Mouse (Mus musculus) forebrain, embryonic 16.5 days (tissue): ENCODE measurements around the gene Ralb. TPM values are rescaled to one million over a fixed set of nuclear protein-coding genes. Genes with fewer than 3 reads are reported as not detected.

Experiments used
- ATAC-seq: fragments of 200-750 bp; cut with Nextera tagmentation; 2 replicates; pipeline ENCODE4 v1.8.0; 2017; ENCODE audit warnings: mild to moderate bottlenecking, moderate library complexity
- H3K27ac ChIP-seq: fragments of 300-500 bp; sonication (generic); 2 replicates; pipeline ENCODE4 v1.5.1; 2014; ENCODE audit warnings: low read length, control low read depth
- H3K27me3 ChIP-seq: fragments of 300-500 bp; sonication (generic); replicated peaks from 2 replicates; pipeline ENCODE4 v1.6.1; 2014; ENCODE audit warnings: low read length; ENCODE audit not compliant: control insufficient read depth, insufficient read depth
- H3K36me3 ChIP-seq: fragments of 300-500 bp; sonication (generic); 2 replicates; pipeline ENCODE4 v1.6.1; 2014; ENCODE audit not compliant: control insufficient read depth, insufficient read depth
- H3K4me1 ChIP-seq: fragments of 300-500 bp; sonication (generic); replicated peaks from 2 replicates; pipeline ENCODE4 v1.6.1; 2014; ENCODE audit warnings: low read length; ENCODE audit not compliant: control insufficient read depth, insufficient read depth
- H3K4me2 ChIP-seq: fragments of 300-500 bp; sonication (generic); 2 replicates; pipeline ENCODE4 v1.6.1; 2014; ENCODE audit warnings: mild to moderate bottlenecking, low read length, control low read depth
- H3K4me3 ChIP-seq: fragments of 300-500 bp; sonication (generic); replicated peaks from 2 replicates; pipeline ENCODE4 v1.5.1; 2014; ENCODE audit warnings: mild to moderate bottlenecking, low read length, control low read depth
- H3K9ac ChIP-seq: fragments of 300-500 bp; sonication (generic); replicated peaks from 2 replicates; pipeline ENCODE4 v1.6.1; 2014; ENCODE audit warnings: low read depth, low read length, control low read depth
- H3K9me3 ChIP-seq: fragments of 300-500 bp; sonication (generic); 2 replicates; pipeline ENCODE4 v1.6.1; 2016; ENCODE audit warnings: low read length; ENCODE audit not compliant: control insufficient read depth
- WGBS: fragments of 180-500 bp; shearing (Covaris S2); extraction: QIAGEN DNeasy Blood & Tissue Kit; methylation state at CpG from one replicate; pipeline ENCODE4 v1.1.7; 2014; 5-methylcytosine and 5-hydroxymethylcytosine counted together
- polyA plus RNA-seq: library from polyadenylated mRNA; unstranded; fragments of >200 nt; fragmentation: Nextera tagmentation; extraction: Ambion mirVana; gene quantifications from 2 replicates; pipeline ENCODE4 v1.2.1, GENCODE M21; 2015

The Ralb gene
- polyA plus RNA-seq, 1 experiment from 2014 or later: 47.6 TPM

DNA sequence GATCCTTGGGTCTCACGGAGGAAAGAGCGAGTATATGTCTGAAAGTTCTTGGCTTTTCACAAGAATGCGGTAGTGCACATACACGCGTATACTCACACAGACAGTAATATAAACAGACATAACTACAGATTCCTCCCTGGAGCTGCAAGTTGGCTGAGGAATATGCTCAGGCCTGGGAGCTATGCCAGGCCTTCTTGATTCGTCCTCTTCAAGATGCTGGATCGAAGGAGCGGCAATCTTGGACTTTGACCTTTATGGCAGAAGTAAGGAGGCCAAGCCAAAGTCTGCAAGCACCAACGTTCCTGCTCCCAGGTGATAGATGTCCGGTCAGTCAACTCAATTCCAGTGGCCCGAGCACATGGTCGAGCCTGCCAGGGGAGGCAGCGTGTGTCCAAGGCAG lies 26.3 kb upstream of the Ralb start:
- WGBS: 93% methylated on average over 13 of the region's 13 CpGs

DNA sequence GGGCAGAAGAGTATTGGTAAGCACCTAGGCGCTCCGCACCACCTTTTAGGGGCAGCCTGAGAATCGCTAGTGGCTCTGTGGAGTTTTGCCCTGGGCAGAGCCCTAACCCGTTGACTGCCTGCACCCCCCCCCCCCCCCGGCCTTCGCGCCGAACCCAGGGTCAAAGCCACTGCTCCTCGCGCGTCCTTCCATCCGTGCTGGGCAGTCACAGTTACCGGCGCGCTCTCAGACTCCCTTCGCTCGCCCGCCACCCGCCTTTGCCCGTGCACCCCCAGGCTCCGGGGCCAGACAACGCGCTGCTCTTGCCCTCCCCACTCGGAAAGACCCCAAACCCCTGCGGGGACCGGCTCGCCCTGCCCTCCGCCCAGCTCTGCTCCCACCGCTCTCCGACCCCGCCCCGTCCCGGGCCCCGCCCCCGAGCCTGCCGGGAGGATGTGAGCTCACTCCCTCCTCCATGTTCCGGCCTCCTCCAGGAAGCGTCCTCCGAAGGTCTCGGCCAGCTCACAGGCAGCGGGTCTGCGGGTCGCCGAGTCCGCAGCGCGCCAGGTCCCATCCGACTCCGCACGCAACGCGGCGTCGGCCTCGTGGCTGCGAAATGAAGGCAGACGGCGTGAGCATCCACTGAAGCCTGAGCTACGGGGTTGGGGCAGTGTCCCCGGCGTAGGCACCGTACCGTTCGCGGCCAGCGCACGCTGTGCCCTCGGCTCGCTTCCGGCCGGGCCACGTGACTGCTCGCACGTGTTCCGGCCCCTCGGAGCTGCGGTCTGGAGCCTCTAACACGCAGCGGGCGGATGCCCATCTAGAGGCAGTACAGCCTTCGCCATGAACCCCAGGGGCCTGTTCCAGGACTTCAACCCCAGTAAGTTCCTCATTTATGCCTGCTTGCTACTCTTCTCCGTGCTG lies 21.3 kb upstream of the Ralb start, which contains the start of gene Tmem185b:
TSS of gene Tmem185b (plus strand) at position 472 of the 903 bp plus-strand sequence.
- Histone ChIP-seq H3K9ac (peak within 1 kb of the TSS; percentile 90), H3K4me1 (peaks cover 17% of the 10 kb centered on the region), H3K9me3 (0 out of 2 replicates have a peak, but pooled peaks cover 3% of the 10 kb centered on the region), H3K36me3 (peaks cover 15% of the 10 kb centered on the region), H3K4me2 (peak within 1 kb of the TSS; percentile 80), H3K4me3 (peak within 1 kb of the TSS; percentile 89), H3K27ac (peak within 1 kb of the TSS; percentile 72), H3K27me3 (no peaks in the 10 kb centered on the region)
- 1% methylated on average over 80 of the region's 82 CpGs for WGBS
- peak; percentile 97 for ATAC-seq

More for the DNA sequence above, 26.3 kb upstream of the Ralb start:
- Histone ChIP-seq H3K4me2 (no peak overlapping the region), H3K27ac (no peak overlapping the region), H3K9ac (no peak overlapping the region), H3K36me3 (peaks cover 15% of the 10 kb centered on the region), H3K4me1 (peaks cover 14% of the 10 kb centered on the region), H3K4me3 (no peak overlapping the region), H3K27me3 (no peaks in the 10 kb centered on the region), H3K9me3 (0 out of 2 replicates have a peak, but pooled peaks cover 3% of the 10 kb centered on the region)
- no peak for ATAC-seq

DNA sequence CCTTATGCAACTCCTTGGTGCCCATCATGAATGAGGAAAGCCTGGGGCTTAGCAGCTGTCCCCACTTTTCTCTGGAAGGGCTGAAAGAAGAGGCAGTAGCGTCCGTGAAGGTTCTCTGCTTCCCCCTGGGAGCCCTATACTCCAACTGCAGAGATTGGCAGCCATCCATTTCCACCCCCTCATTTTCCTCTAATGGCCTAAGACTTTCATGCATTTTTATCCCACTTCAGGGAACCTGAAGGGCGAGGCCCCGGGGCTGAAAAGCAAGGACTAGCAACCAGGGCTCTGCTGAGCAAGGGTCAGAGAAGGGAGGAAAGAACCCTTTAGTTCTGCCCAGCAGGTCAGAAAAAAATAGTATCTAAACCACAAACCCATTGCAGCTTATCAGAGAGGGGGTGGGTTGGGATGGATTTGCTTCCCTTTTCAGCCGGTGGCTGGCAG lies 20.4 kb upstream of the Ralb start:
- Histone ChIP-seq H3K4me2 (peak overlapping the region; percentile 80), H3K9me3 (0 out of 2 replicates have a peak, but pooled peaks cover 3% of the 10 kb centered on the region), H3K9ac (peak overlapping the region; percentile 90; the same call in 1 of the 2 replicates), H3K27me3 (no peaks in the 10 kb centered on the region), H3K4me3 (peak overlapping the region; percentile 89), H3K27ac (no peak overlapping the region), H3K36me3 (peaks cover 15% of the 10 kb centered on the region), H3K4me1 (peaks cover 17% of the 10 kb centered on the region)
- no peak for ATAC-seq
- WGBS: 6% methylated on average over 5 of the region's 5 CpGs

DNA sequence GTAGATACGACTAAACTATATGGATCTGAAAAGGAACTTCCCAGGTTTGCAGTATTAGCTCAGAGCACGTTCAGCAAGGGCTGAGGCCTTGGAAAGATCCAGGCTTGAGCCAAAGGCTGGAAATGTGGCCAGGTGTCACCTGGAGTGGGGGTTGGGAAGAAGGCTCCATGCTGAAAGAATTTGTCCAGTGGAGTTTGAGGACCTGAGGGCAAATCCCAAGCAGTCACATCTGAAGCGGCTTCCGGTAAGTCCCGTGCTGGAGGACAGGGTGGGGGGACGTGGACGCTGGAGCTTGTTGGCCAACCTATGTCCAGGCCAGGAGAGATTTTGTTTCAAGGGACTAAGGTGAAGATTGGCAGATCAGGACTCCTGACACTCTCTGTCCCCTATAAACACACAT lies 19.2 kb upstream of the Ralb start:
- Histone ChIP-seq H3K4me2 (no peak overlapping the region), H3K9ac (no peak overlapping the region), H3K4me1 (peaks cover 17% of the 10 kb centered on the region), H3K36me3 (peaks cover 7% of the 10 kb centered on the region), H3K27me3 (no peaks in the 10 kb centered on the region), H3K4me3 (no peak overlapping the region), H3K9me3 (0 out of 2 replicates have a peak, but pooled peaks cover 1% of the 10 kb centered on the region), H3K27ac (no peak overlapping the region)
- whole genome bisulfite sequencing: 91% methylated on average over 7 of the region's 7 CpGs
- ATAC-seq: no peak

DNA sequence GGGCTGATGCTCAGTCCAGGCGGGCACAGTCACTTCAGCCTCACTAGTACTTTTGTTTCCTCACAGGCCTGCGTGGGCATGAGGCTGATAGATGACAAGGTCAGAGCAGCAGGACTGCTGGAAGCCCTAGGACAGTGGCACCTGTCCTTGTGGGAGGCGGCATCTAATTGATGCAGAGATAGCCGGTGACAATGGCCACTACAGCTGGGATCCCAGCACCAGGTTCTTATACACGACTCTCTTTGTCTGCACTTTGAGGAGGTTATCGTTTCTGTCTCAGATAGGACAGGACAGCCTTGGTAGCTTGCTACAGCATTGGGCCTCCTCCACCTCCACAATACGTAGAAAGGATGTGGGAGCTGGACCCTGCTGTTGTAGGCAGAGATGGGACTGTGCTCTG lies 18.8 kb upstream of the Ralb start:
- Histone ChIP-seq H3K27ac (no peak overlapping the region), H3K36me3 (peaks cover 3% of the 10 kb centered on the region; the same call in 1 of the 2 replicates), H3K9ac (no peak overlapping the region), H3K4me1 (peaks cover 17% of the 10 kb centered on the region), H3K9me3 (no peaks in the 10 kb centered on the region), H3K4me2 (no peak overlapping the region), H3K27me3 (no peaks in the 10 kb centered on the region), H3K4me3 (no peak overlapping the region)
- ATAC-seq: no peak
- 85% methylated on average over 7 of the region's 7 CpGs for WGBS

DNA sequence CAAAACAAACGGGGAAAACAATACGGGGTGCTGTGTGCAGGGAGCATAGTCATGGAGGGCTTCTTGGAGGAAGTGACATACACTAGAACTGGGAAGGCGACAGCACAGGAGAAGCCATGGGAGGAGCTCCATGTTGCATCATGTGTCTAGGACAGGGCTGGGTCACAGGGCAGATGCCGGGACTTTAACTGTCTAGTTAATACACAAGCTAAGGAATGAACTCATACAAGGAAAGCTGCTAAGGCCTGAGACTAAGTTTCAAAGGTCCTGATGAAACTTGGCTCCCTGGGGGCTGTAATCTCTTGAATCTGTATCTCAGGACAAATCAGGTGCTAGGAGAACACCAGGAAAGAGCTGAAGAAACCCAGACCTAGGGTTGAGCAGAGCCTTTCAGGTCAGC lies 18.1 kb upstream of the Ralb start:
- Histone ChIP-seq H3K9me3 (no peaks in the 10 kb centered on the region), H3K36me3 (no peaks in the 10 kb centered on the region), H3K4me3 (no peak overlapping the region), H3K27ac (no peak overlapping the region), H3K9ac (no peak overlapping the region), H3K4me1 (peaks cover 17% of the 10 kb centered on the region), H3K4me2 (no peak overlapping the region), H3K27me3 (no peaks in the 10 kb centered on the region)
- ATAC-seq: no peak
- WGBS: 86% methylated on average over 4 of the region's 4 CpGs

DNA sequence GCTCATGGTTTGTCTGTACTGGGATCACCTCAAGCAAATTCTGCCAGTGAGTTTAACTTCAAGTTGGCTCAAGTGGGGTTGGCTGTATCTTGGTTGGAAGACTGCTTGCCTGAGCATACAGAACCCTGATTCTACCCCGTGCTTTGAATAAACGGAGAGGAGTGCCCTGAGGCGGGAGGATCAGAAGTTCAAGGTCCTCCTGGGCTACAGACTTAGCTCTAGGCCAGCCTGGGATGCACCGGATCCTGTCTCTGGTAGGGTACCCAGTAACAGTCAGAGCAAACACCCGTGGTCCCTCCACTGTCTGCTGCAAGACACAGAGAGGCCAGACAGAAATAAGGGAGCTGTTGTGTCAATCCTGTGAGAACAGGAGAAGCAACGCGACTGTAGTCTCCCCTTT lies 17.1 kb upstream of the Ralb start:
- Histone ChIP-seq H3K36me3 (no peaks in the 10 kb centered on the region), H3K27me3 (no peaks in the 10 kb centered on the region), H3K4me3 (no peak overlapping the region), H3K4me2 (no peak overlapping the region), H3K4me1 (peaks cover 14% of the 10 kb centered on the region), H3K27ac (no peak overlapping the region), H3K9me3 (no peaks in the 10 kb centered on the region), H3K9ac (no peak overlapping the region)
- ATAC-seq: no peak
- 80% methylated on average over 7 of the region's 7 CpGs for WGBS

DNA sequence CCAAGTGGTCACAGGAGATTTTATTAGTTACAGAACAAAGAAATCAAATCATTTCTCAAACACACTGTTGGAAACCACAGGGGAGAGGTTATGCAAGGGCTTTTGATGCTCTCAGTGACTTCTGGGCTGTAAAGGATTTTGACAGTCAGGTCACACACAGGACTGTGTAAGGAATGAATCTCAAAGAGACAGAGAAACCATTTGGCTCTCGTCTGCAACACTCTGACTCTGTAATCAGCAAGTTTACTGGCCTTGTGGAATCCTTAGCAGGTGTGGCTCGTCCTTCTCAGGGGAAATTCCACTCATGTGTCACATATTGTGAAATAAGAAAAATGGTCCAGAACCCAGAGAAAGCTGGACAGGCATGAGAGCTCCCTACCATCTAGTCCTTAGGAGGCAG lies 16.4 kb upstream of the Ralb start:
- Histone ChIP-seq H3K27me3 (no peaks in the 10 kb centered on the region), H3K9ac (no peak overlapping the region), H3K9me3 (no peaks in the 10 kb centered on the region), H3K36me3 (no peaks in the 10 kb centered on the region), H3K4me3 (no peak overlapping the region), H3K4me1 (peaks cover 10% of the 10 kb centered on the region), H3K4me2 (no peak overlapping the region), H3K27ac (no peak overlapping the region)
- ATAC-seq: no peak
- WGBS: 64% methylated on average over 2 of the region's 2 CpGs

DNA sequence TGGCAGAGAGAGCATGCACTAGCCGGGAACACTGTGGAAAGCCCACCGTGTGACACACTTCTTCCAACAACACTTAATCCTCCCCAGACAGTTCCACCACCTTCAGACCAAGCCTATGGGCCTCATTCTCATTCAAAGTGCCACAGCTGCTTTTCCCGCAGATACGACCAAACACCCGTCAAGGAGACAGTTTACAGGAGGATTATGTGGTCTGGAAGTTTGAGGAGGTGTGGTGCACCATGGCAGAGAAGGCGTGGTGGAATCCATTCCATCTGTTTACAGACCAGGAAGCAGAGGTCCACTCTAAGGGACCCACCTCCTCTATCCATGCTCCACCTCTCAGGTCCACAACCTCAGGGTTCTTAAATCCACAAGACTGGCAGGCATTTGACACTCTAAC lies 14.7 kb upstream of the Ralb start:
- no peak overlapping the region for H3K4me3 ChIP-seq
- H3K9ac ChIP-seq: no peak overlapping the region
- no peak overlapping the region for H3K27ac ChIP-seq
- H3K27me3 ChIP-seq: no peaks in the 10 kb centered on the region
- no peaks in the 10 kb centered on the region for H3K4me1 ChIP-seq
- H3K9me3 ChIP-seq: no peaks in the 10 kb centered on the region
- H3K4me2 ChIP-seq: no peak overlapping the region
- H3K36me3 ChIP-seq: no peaks in the 10 kb centered on the region
- ATAC-seq: no peak
- WGBS: 82% methylated on average over 6 of the region's 6 CpGs
